Mouse (Mus musculus) CD4-positive naive resting alpha-beta T cell, adult 76 days (primary cell): ENCODE results near the gene 4930404H24Rik. TPM values are rescaled to one million over a fixed set of nuclear protein-coding genes. Genes with fewer than 3 reads are reported as not detected.

Experiments
- total RNA-seq: library from RNA; stranded (reverse); gene quantifications from one replicate; pipeline ENCODE4 v1.2.4, GENCODE M21; 2023

The 4930404H24Rik gene
- not detected for total RNA-seq

GRCm38 (mm10) chr2:153492573-153493392 is at the start of gene 4930404H24Rik:
Gene 4930404H24Rik, plus strand, starts transcription at chr2:153492790.

GRCm38 (mm10) chr2:153529931-153530766 is 37.6 kb downstream of the 4930404H24Rik start, which contains the start of gene Nol4l:
Gene Nol4l, minus strand, starts transcription at chr2:153529971.

Other genes with a start within 250 kb of the 4930404H24Rik start
- 20.0 TPM for gene Kif3b, start 201.4 kb upstream of the 4930404H24Rik start, total RNA-seq
- gene Asxl1, start 147.0 kb upstream of the 4930404H24Rik start, total RNA-seq, result 74.3 TPM
- gene Nol4l, start 37.2 kb downstream of the 4930404H24Rik start, total RNA-seq, result 0.76 TPM
- 35.4 TPM for gene Commd7, start 140.0 kb downstream of the 4930404H24Rik start, total RNA-seq
- gene Dnmt3b, start 156.7 kb downstream of the 4930404H24Rik start, total RNA-seq, result 7.3 TPM
- gene Dnmt3c, start 203.9 kb downstream of the 4930404H24Rik start, total RNA-seq, result not detected
- gene Mapre1, start 248.5 kb downstream of the 4930404H24Rik start, total RNA-seq, result 147 TPM